Mouse (Mus musculus) heart, postnatal 25 days (tissue): ENCODE results near the gene Arl2. TPM values are rescaled to one million over a fixed set of nuclear protein-coding genes. Genes with fewer than 3 reads are reported as not detected.
A peak's percentile ranks its signal among the peaks of the same experiment; 100 is the strongest.

Experiments used
- DNase-seq: peaks from one replicate; pipeline ENCODE4 v3.0.0; 2022; ENCODE audit warnings: low spot score
- intact Hi-C: fragments of 180-260 bp; cut with DNase I; formaldehyde crosslinking; loops from one replicate; pipeline ENCODE4 v1.15.1; 2025
- total RNA-seq, 2 experiments: library from RNA; stranded (reverse); gene quantifications; 2 replicates each; pipeline ENCODE4 v1.2.3; 2021

Gene Arl2
- total RNA-seq, 2 experiments from 2014 or later = 54.4 to 58.4 TPM

GRCm38 (mm10) chr19:6085417-6085879 is 55.9 kb downstream of the Arl2 start:
- no peak for DNase-seq

GRCm38 (mm10) chr19:6084478-6085248 is 56.7 kb downstream of the Arl2 start, which contains the start of the genes Zfpl1 and Cdca5:
TSS of gene Zfpl1 (minus strand) at chr19:6084956.
TSS of gene Cdca5 (plus strand) at chr19:6084983.
- intact Hi-C loops = loop anchor here (1.0 to 10.0 kb wide), 2 partner anchors 26 to 250 kb away; partner anchors contain the start of gene Men1
- peak; percentile 93 for DNase-seq

More at GRCm38 (mm10) chr19:6085417-6085879, 55.9 kb downstream of the Arl2 start:
- intact Hi-C loops = loop anchor here (10.0 kb wide), 1 partner anchor 249 kb away; the partner anchor contains the start of gene Men1

Other genes with a start within 250 kb of the Arl2 start
- gene Tigd3, start 247.4 kb downstream of the Arl2 start, total RNA-seq = under 1 TPM; 0.22 to 0.68 TPM
- 10 to 100 TPM; 87.4 to 96.1 TPM for gene Dpf2, start 228.5 kb downstream of the Arl2 start, total RNA-seq
- gene Cdc42ep2, start 216.7 kb downstream of the Arl2 start, total RNA-seq = 1 to 10 TPM; 9.1 to 9.8 TPM
- gene Pola2, start 177.3 kb downstream of the Arl2 start, total RNA-seq = 10 to 100 TPM in 1 of 2 experiments, 1 to 10 TPM in 1; 8.9 to 11.2 TPM
- not detected for gene Slc22a20, start 155.4 kb downstream of the Arl2 start, total RNA-seq
- 10 to 100 TPM; 27.5 to 32.8 TPM for gene Capn1, start 125.7 kb downstream of the Arl2 start, total RNA-seq
- 10 to 100 TPM; 20.6 to 22.4 TPM for gene Syvn1, start 95.0 kb downstream of the Arl2 start, total RNA-seq
- 10 to 100 TPM; 39.0 to 39.2 TPM for gene Mrpl49, start 83.8 kb downstream of the Arl2 start, total RNA-seq
- 100 to 1,000 TPM; 499 to 563 TPM for gene Fau, start 83.7 kb downstream of the Arl2 start, total RNA-seq
- gene Znhit2, start 80.4 kb downstream of the Arl2 start, total RNA-seq = 10 to 100 TPM; 11.9 to 12.4 TPM
- 1 to 10 TPM; 4.2 to 5.1 TPM for gene Tm7sf2, start 73.2 kb downstream of the Arl2 start, total RNA-seq
- 10 to 100 TPM; 23.0 to 25.3 TPM for gene Vps51, start 64.3 kb downstream of the Arl2 start, total RNA-seq
- gene Tmem262, start 61.5 kb downstream of the Arl2 start, total RNA-seq = not detected
- gene Gm28374, start 59.3 kb downstream of the Arl2 start, total RNA-seq = not detected
- 10 to 100 TPM; 16.4 to 19.4 TPM for gene Zfpl1, start 56.6 kb downstream of the Arl2 start, total RNA-seq
- under 1 TPM; 0.21 to 0.42 TPM for gene Cdca5, start 56.6 kb downstream of the Arl2 start, total RNA-seq
- not detected for gene AC131692.1, start 47.1 kb downstream of the Arl2 start, total RNA-seq
- not detected for gene Naaladl1, start 35.8 kb downstream of the Arl2 start, total RNA-seq
- 1 to 10 TPM; 7.9 to 8.5 TPM for gene Sac3d1, start 22.9 kb downstream of the Arl2 start, total RNA-seq
- gene Snx15, start 13.2 kb downstream of the Arl2 start, total RNA-seq = 10 to 100 TPM; 13.7 to 15.1 TPM
- under 1 TPM; 0.78 to 0.87 TPM for gene Batf2, start 565 bp downstream of the Arl2 start, total RNA-seq
- not detected for gene Majin, start 42.8 kb upstream of the Arl2 start, total RNA-seq
- gene Gpha2, start 84.8 kb upstream of the Arl2 start, total RNA-seq = not detected
- gene Ppp2r5b, start 94.3 kb upstream of the Arl2 start, total RNA-seq = 10 to 100 TPM; 33.6 to 38.0 TPM
- 10 to 100 TPM; 22.0 to 22.2 TPM for gene Atg2a, start 100.1 kb upstream of the Arl2 start, total RNA-seq
- gene Ehd1, start 135.2 kb upstream of the Arl2 start, total RNA-seq = 100 to 1,000 TPM; 119 to 139 TPM
- 10 to 100 TPM in 1 of 2 experiments, 1 to 10 TPM in 1; 9.4 to 12.0 TPM for gene Cdc42bpg, start 164.9 kb upstream of the Arl2 start, total RNA-seq
- gene Men1, start 193.4 kb upstream of the Arl2 start, total RNA-seq = 10 to 100 TPM; 12.4 to 14.5 TPM
- gene Map4k2, start 199.6 kb upstream of the Arl2 start, total RNA-seq = 10 to 100 TPM; 42.6 to 44.3 TPM
- 10 to 100 TPM; 76.1 to 88.8 TPM for gene Sf1, start 222.1 kb upstream of the Arl2 start, total RNA-seq
- gene Pygm, start 242.9 kb upstream of the Arl2 start, total RNA-seq = 1,000 to 10,000 TPM; 1,128 to 1,145 TPM